Mouse (Mus musculus): Measurements from ENCODE around the gene Dennd4a.

The Dennd4a gene

GRCm38 (mm10) chr9:64790673-64791660 lies 20.2 kb upstream of the Dennd4a start:
- no peak for DNase-seq (ENCODE audit: low spot score)

DNA sequence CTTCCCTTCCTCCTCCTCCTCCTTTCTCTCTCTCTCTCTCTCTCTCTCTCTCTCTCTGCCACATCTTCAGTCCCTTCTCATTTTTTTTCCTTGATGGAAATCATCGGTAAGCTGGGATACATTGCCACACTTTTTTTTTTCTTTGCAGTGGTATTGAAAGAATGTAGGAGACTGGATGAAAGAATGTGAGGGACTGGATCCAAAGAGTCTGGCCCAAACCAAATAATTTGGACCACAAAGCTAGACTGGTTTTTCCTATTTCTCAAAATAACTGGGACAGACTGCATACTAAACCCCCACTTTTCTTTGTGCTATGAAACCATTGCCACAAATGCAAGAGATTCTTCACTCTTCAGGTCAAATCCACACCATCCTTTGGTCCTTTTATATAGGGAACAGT lies 19.5 kb upstream of the Dennd4a start:
- no peak for DNase-seq (ENCODE audit: low spot score)

DNA sequence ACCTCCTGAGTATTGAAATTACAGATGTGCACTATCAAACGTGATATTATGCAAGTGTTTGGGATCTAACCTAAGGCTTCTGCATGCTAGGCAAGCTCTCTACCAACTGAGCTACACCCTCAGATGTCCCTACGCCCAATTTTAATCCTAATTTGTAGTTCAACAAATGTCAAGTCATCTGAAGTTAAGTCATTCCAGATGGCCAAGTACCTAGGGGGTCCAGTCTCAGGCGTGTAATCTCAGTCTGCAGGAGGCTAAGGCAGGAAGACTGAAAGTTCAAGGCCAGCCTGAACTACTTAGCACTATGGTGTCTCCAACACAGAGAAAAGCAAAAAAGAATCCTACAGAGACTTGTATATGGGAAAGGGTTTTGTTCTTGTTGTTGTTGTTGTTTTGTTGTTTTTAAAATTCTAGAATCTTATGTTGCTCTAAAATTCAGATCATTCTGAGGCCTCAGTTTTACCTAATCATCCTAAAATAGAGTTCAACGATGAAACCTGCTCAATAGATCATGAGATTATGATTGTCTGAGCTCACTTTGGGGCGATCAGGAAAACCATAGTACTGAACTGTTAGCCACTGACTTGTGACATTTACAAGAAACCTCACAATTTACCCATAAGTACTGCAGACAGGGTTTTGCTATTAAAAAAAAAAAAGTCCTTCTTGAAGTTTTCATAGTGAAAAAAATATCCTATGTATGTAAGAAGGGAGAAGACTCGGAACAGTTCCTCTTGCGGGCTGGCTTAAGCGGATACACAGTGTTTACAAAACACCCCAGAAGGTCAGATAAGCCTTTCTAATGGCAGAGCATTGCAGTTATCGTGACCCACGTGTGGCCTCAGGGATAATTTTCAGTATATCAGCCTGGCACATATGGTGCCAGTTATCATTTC lies 18.5 kb upstream of the Dennd4a start:
- peak; percentile 30 for DNase-seq (ENCODE audit: low spot score)

DNA sequence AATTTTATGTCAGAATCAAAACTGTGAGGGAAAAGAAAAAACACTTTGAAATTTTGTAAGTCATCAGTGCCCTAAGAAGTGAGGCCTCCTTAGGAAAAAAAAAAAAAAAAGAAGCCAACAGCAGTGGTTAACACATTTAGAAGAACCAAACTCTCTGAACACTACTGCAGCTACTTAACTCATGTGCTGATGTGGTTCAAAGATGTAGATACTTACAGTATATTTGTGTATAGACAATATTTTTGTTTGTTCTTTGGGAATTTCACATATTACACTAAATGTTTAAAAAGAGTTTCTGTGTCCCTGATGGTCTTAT lies 17.9 kb upstream of the Dennd4a start:
- no peak for DNase-seq (ENCODE audit: low spot score)

DNA sequence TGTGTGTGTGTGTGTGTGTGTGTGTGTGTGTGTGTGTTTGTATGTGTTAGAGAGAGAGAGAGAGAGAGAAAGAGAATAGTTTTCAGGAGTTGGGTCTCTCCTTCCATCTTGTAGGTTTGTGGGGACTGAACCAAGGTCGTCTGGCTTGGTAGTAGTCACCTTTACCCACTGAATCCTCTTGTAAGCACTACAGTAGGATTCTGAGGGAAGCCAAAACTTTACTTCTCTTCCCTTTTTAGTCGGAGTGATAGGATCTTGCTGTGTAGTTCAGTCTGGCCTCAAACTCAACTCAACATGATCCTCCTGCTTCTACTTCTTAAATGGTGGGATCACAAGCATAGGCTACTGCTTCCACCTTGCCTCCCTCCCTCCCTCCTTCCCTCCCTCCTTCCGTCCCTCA lies 17.3 kb upstream of the Dennd4a start:
- no peak for DNase-seq (ENCODE audit: low spot score)

DNA sequence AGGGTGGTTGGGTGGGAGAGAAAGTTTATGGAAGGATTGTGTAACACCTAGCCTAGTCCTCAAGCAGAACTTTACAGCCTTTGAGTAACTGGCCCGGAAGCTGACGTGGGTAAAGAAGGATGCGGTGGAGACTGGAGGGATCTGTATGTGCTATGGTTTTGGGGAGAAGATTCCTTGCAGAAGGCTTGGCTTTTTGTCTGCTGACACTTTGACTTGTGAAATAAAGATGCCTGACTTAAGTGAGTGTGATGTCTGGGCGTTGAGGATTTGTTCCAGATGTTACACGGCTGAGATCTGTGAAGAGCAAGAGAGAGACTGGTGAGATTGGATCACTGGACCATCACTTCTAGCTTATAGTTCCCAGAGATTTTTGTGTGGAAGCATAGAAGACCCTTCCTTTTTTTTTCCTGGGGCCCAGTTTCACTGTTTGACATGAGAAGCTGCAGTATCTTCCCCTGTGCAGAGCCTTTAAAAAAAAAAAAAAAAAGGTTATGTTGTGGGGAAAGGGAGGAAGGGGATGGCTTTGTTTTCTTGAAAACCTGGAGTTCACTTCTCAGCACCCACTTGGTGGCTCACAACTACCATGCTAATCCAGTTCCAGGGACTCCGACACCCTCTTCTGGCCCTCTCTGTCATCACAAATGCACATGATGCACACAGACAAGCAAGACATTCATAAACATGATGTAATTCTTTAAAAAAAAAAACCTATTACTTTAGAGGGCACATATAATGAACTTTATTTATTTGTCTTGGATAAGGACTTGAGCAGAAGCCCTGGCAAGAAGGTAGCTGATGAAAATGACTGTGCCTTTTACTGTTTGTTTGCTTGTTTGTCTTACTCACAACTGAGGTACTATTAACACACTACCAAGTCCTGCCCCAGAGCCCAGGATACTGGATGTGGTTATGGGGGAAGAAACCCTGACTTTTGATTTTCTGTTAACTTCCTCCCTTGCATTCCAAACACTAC lies 16.4 kb upstream of the Dennd4a start:
- DNase-seq (ENCODE audit: low spot score) = no peak

DNA sequence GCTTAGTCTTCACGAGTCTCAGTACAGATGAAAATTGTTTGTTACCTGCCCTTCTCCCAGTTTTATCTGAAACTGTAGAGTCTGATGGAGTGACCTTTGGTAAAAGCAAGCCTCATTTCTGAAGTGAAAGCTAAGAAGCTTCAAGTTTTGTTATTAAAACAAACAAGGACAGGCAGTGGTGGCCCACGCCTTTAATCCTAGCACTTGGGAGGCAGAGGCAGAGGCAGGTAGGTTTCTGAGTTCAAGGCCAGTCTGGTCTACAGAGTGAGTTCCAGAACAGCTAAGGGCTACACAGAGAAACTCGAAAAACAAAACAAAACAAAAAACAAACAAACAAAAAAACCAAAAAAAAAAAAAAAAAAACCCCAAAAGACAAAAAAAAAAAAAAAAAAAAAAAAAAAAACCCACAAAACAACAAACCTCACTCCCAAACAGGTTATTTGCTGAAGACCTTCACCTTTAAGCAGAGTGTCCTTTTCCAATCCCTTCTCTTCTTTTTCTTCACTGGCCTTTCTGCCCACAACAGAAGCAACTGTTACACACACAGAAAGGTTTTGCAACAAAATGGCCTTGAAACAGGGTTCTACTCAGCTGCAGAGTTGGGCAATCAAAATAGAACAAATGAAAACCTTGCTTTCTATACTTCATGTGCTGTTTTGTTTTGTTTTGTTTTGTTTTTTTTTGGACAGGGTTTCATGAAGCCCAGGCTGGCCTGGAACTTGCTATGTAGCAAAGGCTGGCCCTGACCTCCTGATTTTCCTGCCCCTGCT lies 15.1 kb upstream of the Dennd4a start:
- DNase-seq (ENCODE audit: low spot score) = no peak

- DNase-seq (ENCODE audit: low spot score) = no peak
Measured at GRCm38 (mm10) chr9:64797392-64797791, 13.7 kb upstream of the Dennd4a start.

GRCm38 (mm10) chr9:64798099-64798498 lies 13.0 kb upstream of the Dennd4a start:
- DNase-seq (ENCODE audit: low spot score) = no peak

- no peak for DNase-seq (ENCODE audit: low spot score)
Measured at GRCm38 (mm10) chr9:64798859-64799258, 12.3 kb upstream of the Dennd4a start.

- no peak for DNase-seq (ENCODE audit: low spot score)
Measured at GRCm38 (mm10) chr9:64799504-64799903, 11.6 kb upstream of the Dennd4a start.

DNA sequence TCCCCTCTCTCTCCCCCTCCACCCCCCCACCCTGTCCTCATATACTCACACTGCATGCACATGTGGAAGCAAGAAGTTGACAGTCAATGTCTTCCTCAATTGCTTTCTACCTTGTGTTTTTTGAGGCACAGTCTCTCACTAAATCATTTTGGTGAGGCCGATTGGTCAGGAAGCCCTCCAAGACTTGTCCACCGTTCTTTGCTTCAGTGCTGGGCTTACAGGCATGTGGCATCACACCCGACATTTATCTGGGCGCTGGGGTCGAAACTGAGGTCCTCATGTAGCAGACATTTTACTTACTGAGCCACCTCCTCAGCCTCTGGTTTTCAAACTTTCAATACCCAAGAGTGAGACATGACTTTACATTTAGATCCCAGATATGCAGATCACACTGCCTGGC lies 8.6 kb upstream of the Dennd4a start:
- no peak for DNase-seq (ENCODE audit: low spot score)

GRCm38 (mm10) chr9:64803373-64804214 lies 7.5 kb upstream of the Dennd4a start:
- no peak for DNase-seq (ENCODE audit: low spot score)

- DNase-seq (ENCODE audit: low spot score) = no peak
Measured at GRCm38 (mm10) chr9:64805875-64806274, 5.3 kb upstream of the Dennd4a start.

GRCm38 (mm10) chr9:64806335-64807060 lies 4.6 kb upstream of the Dennd4a start:
- no peak for DNase-seq (ENCODE audit: low spot score)

GRCm38 (mm10) chr9:64807061-64807808 lies 3.9 kb upstream of the Dennd4a start:
- DNase-seq (ENCODE audit: low spot score) = no peak

DNA sequence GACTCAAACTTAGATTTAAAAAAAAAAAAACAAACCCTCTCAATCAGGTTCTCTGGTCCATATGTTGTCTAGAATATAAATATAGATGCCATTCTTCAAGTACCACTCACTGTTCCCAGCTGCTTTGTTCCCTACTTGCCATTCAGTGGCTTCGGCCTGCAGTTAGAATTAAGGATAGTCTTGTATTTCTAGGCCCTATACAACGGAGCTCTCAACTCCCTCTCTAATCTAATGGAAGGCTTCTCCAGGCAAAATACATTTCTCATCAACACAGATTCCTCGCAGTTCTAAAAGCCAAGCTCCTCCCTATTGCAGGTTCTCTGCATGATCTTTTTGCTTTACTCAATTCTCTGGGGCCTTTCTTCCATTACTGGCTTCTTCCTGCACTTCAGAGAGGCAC lies 1.3 kb upstream of the Dennd4a start:
- DNase-seq (ENCODE audit: low spot score) = no peak

Data from ovary, adult 18-20 months (tissue).